Mouse (Mus musculus) midbrain, embryonic 11.5 days (tissue): ENCODE results near the gene Strbp. TPM values are rescaled to one million over a fixed set of nuclear protein-coding genes. Genes with fewer than 3 reads are reported as not detected.
"Not testable (repeated sequence)": the region's sequence is repeated elsewhere in the genome, so short reads cannot be mapped to it uniquely, and the experiment has no call there.

ENCODE experiments used
- ATAC-seq: fragments of 200-750 bp; cut with Nextera tagmentation; 2 replicates; pipeline ENCODE4 v1.8.0; 2017; ENCODE audit warnings: moderate TSS enrichment, moderate library complexity; ENCODE audit not compliant: low FRiP score
- DNase-seq: peaks from one replicate; pipeline ENCODE4 v3.0.0; 2015; ENCODE audit warnings: low spot score; ENCODE audit errors: missing footprints
- H3K27ac ChIP-seq: fragments of 300-500 bp; sonication (generic); 2 replicates; pipeline ENCODE4 v1.5.1; 2014; ENCODE audit warnings: low read depth, low read length
- H3K27me3 ChIP-seq: fragments of 300-500 bp; sonication (generic); 2 replicates; pipeline ENCODE4 v1.6.1; 2014; ENCODE audit warnings: mild to moderate bottlenecking, low read length, moderate library complexity, mixed read lengths; ENCODE audit not compliant: control insufficient read depth, insufficient read depth
- H3K36me3 ChIP-seq: fragments of 300-500 bp; sonication (generic); 2 replicates; pipeline ENCODE4 v1.6.1; 2014; ENCODE audit warnings: mild to moderate bottlenecking, low read length, moderate library complexity, mixed read lengths; ENCODE audit not compliant: control insufficient read depth, insufficient read depth
- H3K4me1 ChIP-seq: fragments of 300-500 bp; sonication (generic); 2 replicates; pipeline ENCODE4 v1.6.1; 2014; ENCODE audit warnings: low read length; ENCODE audit not compliant: control insufficient read depth, insufficient read depth
- H3K4me2 ChIP-seq: fragments of 300-500 bp; sonication (generic); 2 replicates; pipeline ENCODE4 v1.6.1; 2014; ENCODE audit warnings: mild to moderate bottlenecking, moderate library complexity
- H3K4me3 ChIP-seq: fragments of 300-500 bp; sonication (generic); 2 replicates; pipeline ENCODE4 v1.5.1; 2014; ENCODE audit warnings: low read depth, low read length
- H3K9ac ChIP-seq: fragments of 300-500 bp; sonication (generic); 2 replicates; pipeline ENCODE4 v1.6.1; 2014; ENCODE audit warnings: low read length
- H3K9me3 ChIP-seq: fragments of 300-500 bp; sonication (generic); 2 replicates; pipeline ENCODE4 v1.6.1; 2016; ENCODE audit warnings: low read length; ENCODE audit not compliant: control insufficient read depth
- WGBS: fragments of 180-500 bp; shearing (Covaris S2); extraction: QIAGEN DNeasy Blood & Tissue Kit; methylation state at CpG from one replicate; pipeline ENCODE4 v1.1.7; 2014; 5-methylcytosine and 5-hydroxymethylcytosine counted together
- polyA plus RNA-seq: library from polyadenylated mRNA; unstranded; fragments of >200 nt; fragmentation: Nextera tagmentation; extraction: Ambion mirVana; gene quantifications from 2 replicates; pipeline ENCODE4 v1.2.1, GENCODE M21; 2014

The Strbp gene
- polyA plus RNA-seq, 1 experiment from 2014 or later, result 105 TPM

- Histone ChIP-seq H3K4me2 (no peak overlapping the region), H3K27ac (no peak overlapping the region), H3K27me3 (no peaks in the 10 kb centered on the region), H3K9me3 (no peaks in the 10 kb centered on the region), H3K36me3 (0 out of 2 replicates have a peak, but pooled peaks cover 3% of the 10 kb centered on the region), H3K4me1 (peaks cover 7% of the 10 kb centered on the region; the same call in 1 of the 2 replicates), H3K4me3 (no peak overlapping the region), H3K9ac (no peak overlapping the region)
- ATAC-seq, result no peak
- no peak for DNase-seq
- WGBS, result 91% methylated on average over 4 of the region's 4 CpGs
These were observed 184.9 kb downstream of the Strbp start for GRCm38 (mm10) chr2:37518561-37519285.

GRCm38 (mm10) chr2:37516922-37517462, 186.7 kb downstream of the Strbp start:
- no peaks in the 10 kb centered on the region for H3K27me3 ChIP-seq
- 39% methylated on average over 4 of the region's 4 CpGs for WGBS
- DNase-seq, result no peak
- H3K9ac ChIP-seq, result no peak overlapping the region
- peaks cover 7% of the 10 kb centered on the region; the same call in 1 of the 2 replicates for H3K4me1 ChIP-seq
- no peaks in the 10 kb centered on the region for H3K9me3 ChIP-seq
- H3K4me2 ChIP-seq, result peak overlapping the region; percentile 19; the same call in 1 of the 2 replicates
- no peak overlapping the region for H3K4me3 ChIP-seq
- ATAC-seq, result peak; percentile 70; the same call in 1 of the 2 replicates
- no peak overlapping the region for H3K27ac ChIP-seq
- peaks cover 7% of the 10 kb centered on the region; the same call in 1 of the 2 replicates for H3K36me3 ChIP-seq

DNA sequence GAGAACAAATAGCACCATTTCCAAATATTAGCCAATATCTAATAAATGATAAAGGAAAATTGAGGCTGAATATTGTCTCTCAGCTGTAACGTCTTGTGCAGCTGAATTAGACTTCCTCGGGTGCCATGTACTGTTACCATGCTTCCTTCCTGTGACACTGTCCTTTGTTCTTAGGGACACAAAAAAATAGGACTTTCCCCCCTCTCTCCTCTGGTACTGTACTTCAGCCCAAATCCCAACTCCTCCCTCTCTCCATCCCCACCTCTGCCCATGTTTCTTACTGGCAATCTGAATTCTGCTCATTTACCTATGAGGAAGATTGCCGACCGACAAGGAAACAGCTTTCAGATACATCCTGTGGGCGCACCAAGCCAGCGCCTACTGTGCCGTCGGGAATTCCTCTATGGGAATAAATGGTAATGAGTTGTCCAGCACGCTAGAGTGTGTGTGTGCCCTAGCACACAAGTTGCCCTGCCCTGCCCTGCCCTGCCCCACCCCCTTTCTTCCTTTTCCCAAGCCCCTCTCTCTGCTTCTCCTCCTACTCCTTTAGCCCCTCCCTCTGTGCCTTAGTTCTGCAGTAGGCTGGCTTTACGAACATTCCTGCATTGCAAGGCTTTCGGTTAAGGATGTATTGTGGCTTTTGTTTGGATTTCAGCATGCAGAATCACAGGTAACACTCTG, 187.5 kb downstream of the Strbp start, which contains the start of gene Gpr21:
TSS of gene Gpr21 (plus strand) at position 303 of the 681 bp plus-strand sequence.
- Histone ChIP-seq H3K36me3 (peaks cover 7% of the 10 kb centered on the region; the same call in 1 of the 2 replicates), H3K9ac (0 out of 2 replicates have a peak within 1 kb of the TSS, but pooled peaks have one; percentile 43), H3K27ac (no peak within 1 kb of the TSS; the same call in 1 of the 2 replicates), H3K9me3 (no peaks in the 10 kb centered on the region), H3K4me2 (peak within 1 kb of the TSS; percentile 19), H3K4me3 (no peak within 1 kb of the TSS), H3K4me1 (peaks cover 7% of the 10 kb centered on the region; the same call in 1 of the 2 replicates), H3K27me3 (no peaks in the 10 kb centered on the region)
- WGBS, result 25% methylated on average over 11 of the region's 11 CpGs
- ATAC-seq (peak; percentile 89), DNase-seq (peak; percentile 89)

- H3K4me1 ChIP-seq, result peaks cover 5% of the 10 kb centered on the region; the same call in 1 of the 2 replicates
- H3K27ac ChIP-seq, result no peak overlapping the region
- H3K27me3 ChIP-seq, result no peaks in the 10 kb centered on the region
- H3K9me3 ChIP-seq, result no peaks in the 10 kb centered on the region
- H3K4me2 ChIP-seq, result no peak overlapping the region
- DNase-seq, result no peak
- WGBS, result 89% methylated on average over 4 of the region's 4 CpGs
- H3K36me3 ChIP-seq, result peaks cover 3% of the 10 kb centered on the region; the same call in 1 of the 2 replicates
- H3K4me3 ChIP-seq, result no peak overlapping the region
- no peak overlapping the region for H3K9ac ChIP-seq
- no peak for ATAC-seq
These were observed 192.3 kb downstream of the Strbp start for GRCm38 (mm10) chr2:37511134-37511901.

DNA sequence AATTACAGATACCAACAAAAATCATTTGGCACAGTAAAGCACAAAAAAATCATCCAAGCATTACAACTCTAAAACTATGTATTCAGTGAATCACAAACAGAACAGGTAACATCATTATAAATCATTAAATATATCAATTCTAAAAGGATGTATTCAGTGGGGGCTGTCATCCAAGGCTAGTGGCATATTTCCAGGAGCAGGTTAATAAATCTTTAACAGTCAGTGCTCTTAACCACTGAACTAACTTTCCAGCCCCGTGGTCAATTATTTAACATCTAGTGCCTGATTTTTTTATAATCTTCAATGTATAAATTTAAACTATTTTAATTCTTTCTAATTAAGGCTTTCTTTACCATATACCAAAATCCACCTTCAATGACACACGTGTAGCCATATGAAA, 197.8 kb downstream of the Strbp start:
- 96% methylated on average over 2 of the region's 2 CpGs for WGBS
- H3K27me3 ChIP-seq, DNase-seq, H3K9me3 ChIP-seq, H3K27ac ChIP-seq, H3K4me2 ChIP-seq, H3K9ac ChIP-seq, H3K36me3 ChIP-seq, ATAC-seq, H3K4me3 ChIP-seq, H3K4me1 ChIP-seq: not testable (repeated sequence)

DNA sequence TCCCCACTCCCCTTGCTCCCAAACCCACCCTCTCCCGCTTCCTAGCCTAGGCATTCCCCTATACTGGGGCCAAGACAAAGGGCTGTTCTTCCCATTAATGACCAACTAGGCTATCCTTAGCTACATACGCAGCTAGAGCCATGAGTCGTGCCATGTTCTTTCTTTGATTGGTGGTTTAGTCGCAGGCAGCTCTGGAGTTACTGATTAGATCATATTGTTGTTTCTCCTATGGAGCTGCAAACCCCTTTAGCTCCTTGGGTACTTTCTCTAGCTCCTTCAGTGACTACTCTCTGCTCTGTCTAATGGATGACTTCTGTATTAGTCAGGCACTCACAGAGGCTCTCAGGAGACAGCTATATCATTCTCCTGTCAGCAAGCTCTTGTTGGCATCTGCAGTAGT, 206.3 kb downstream of the Strbp start:
- peaks cover 4% of the 10 kb centered on the region; the same call in 1 of the 2 replicates for H3K36me3 ChIP-seq
- no peak overlapping the region for H3K4me2 ChIP-seq
- H3K27me3 ChIP-seq, result no peaks in the 10 kb centered on the region
- no peaks in the 10 kb centered on the region for H3K9me3 ChIP-seq
- no peaks in the 10 kb centered on the region for H3K4me1 ChIP-seq
- 98% methylated on average over 4 of the region's 4 CpGs for WGBS
- no peak overlapping the region for H3K9ac ChIP-seq
- no peak for DNase-seq
- no peak for ATAC-seq
- H3K27ac ChIP-seq, result no peak overlapping the region
- H3K4me3 ChIP-seq, result no peak overlapping the region

DNA sequence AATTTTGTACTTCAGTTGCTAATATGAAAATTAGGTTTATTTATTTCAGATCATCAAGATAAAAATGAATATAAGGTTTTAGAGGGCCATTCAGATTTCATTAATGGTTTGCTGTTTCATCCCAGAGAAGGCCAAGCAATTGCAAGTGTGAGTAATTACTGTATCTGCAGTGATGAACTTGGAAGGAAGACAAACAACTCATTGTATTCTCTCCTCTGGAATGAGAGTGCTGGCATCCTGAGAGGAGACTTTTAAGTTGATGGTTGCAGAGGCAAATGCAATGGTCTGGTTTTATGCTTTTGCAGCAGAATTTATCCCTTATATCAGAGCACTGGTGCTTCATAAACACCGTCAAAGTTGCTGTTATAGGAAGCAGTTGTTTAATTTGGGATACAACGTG, 214.7 kb downstream of the Strbp start:
- no peaks in the 10 kb centered on the region for H3K4me1 ChIP-seq
- no peak overlapping the region for H3K9ac ChIP-seq
- no peaks in the 10 kb centered on the region for H3K9me3 ChIP-seq
- no peak overlapping the region for H3K4me2 ChIP-seq
- H3K36me3 ChIP-seq, result peaks cover 23% of the 10 kb centered on the region; the same call in 1 of the 2 replicates
- no peaks in the 10 kb centered on the region for H3K27me3 ChIP-seq
- 95% methylated on average over 2 of the region's 2 CpGs for WGBS
- ATAC-seq (no peak), DNase-seq (no peak)
- H3K4me3 ChIP-seq, result no peak overlapping the region
- H3K27ac ChIP-seq, result no peak overlapping the region

DNA sequence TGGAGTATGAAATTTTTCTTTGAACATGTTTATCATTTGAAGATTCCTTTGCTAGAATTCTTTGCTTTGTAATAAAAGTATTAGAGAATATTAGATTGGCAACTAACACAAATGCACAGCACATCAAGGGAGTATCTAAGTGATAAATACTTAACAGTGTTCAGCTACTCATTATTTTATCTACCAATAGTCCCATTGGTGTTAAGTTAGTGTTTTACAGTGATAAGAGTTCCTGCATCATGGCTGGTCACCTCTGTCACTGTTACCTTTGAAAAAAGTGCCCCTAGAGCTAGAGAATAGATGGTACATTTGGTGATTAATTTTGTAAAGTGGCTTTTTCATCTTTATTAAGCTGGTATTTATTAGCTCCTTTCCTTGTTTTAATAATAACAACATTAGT, 217.3 kb downstream of the Strbp start:
- Histone ChIP-seq H3K9me3 (no peaks in the 10 kb centered on the region), H3K27me3 (no peaks in the 10 kb centered on the region), H3K4me1 (no peaks in the 10 kb centered on the region), H3K4me3 (no peak overlapping the region), H3K9ac (no peak overlapping the region), H3K27ac (no peak overlapping the region), H3K4me2 (no peak overlapping the region), H3K36me3 (peaks cover 26% of the 10 kb centered on the region)
- DNase-seq (no peak), ATAC-seq (no peak)
